9 mouse cellular contexts compared by ENCODE assay signal in genomic region chr3:115936734-115937599, GRCm38 (mm10). TPM values are rescaled to one million over a fixed set of nuclear protein-coding genes. Genes with fewer than 3 reads are reported as not detected.
DNase-seq lines count a peak whose midpoint lies in the region; ATAC-seq and TF ChIP-seq lines count a peak whose summit lies in the region.
"Had no signal": no experiment of that assay in that cellular context is flagged by ENCODE, and none has a peak within 500 bp of the region (broad histone marks: within the 10 kb centered on the region; RNA-seq: fewer than 3 reads in every experiment).

No protein-coding gene starts in this region.

- no peak overlapping the region for H3K4me2 ChIP-seq in heart, embryonic 11.5 days
- H3K4me2 ChIP-seq: embryonic facial prominence, embryonic 12.5 days had no signal

- no peak overlapping the region for H3K4me3 ChIP-seq in heart, embryonic 11.5 days (ENCODE audit: low read depth, low read length)
- no peak overlapping the region for H3K4me3 ChIP-seq in thymus, adult 2 months (ENCODE audit: control insufficient read depth, insufficient read depth, low read length)
- H3K4me3 ChIP-seq: embryonic facial prominence, embryonic 12.5 days had no signal

- peaks cover 2% of the 10 kb centered on the region; the same call in 1 of the 2 replicates for H3K36me3 ChIP-seq in heart, embryonic 11.5 days (ENCODE audit: control insufficient read depth, insufficient read depth, low read length)
- no peaks in the 10 kb centered on the region for H3K36me3 ChIP-seq in thymus, adult 2 months (ENCODE audit: control insufficient read depth, insufficient read depth, low read length)

- no peak for TF ChIP-seq CTCF in thymus, adult 2 months (IDR thresholded peaks at IDR 0.05; ENCODE audit: borderline replicate concordance, control insufficient read depth, extremely low read depth, insufficient read depth, low read length, poor library complexity)

- no peaks in the 10 kb centered on the region for H3K27me3 ChIP-seq in heart, embryonic 11.5 days (ENCODE audit: control insufficient read depth, insufficient read depth, low read length)
- no peaks in the 10 kb centered on the region for H3K27me3 ChIP-seq in thymus, adult 2 months (ENCODE audit: control insufficient read depth, insufficient read depth, low read length)
- H3K27me3 ChIP-seq: embryonic facial prominence, embryonic 12.5 days had no signal

- no peaks in the 10 kb centered on the region for H3K4me1 ChIP-seq in heart, embryonic 11.5 days (ENCODE audit: control insufficient read depth, insufficient read depth, low read length)
- H3K4me1 ChIP-seq in thymus, adult 2 months (replicated peaks; ENCODE audit: control insufficient read depth, insufficient read depth, low read length), result peaks cover 4% of the 10 kb centered on the region
- H3K4me1 ChIP-seq: embryonic facial prominence, embryonic 12.5 days had no signal

- H3K9me3 ChIP-seq in heart, embryonic 11.5 days (replicated peaks; ENCODE audit: control insufficient read depth, low read length), result no peaks in the 10 kb centered on the region
- H3K9me3 ChIP-seq: embryonic facial prominence, embryonic 12.5 days had no signal

- WGBS in heart, embryonic 11.5 days (ENCODE audit: insufficient replicate concordance), result 53% methylated on average over 4 of the region's 4 CpGs
- 61% methylated on average over 4 of the region's 4 CpGs for WGBS in thymus, adult 2 months

- H3K27ac ChIP-seq in heart, embryonic 11.5 days (ENCODE audit: low read depth, low read length), result no peak overlapping the region
- no peak overlapping the region for H3K27ac ChIP-seq in thymus, adult 2 months (ENCODE audit: control insufficient read depth, insufficient read depth, low read length)
- H3K27ac ChIP-seq: embryonic facial prominence, embryonic 12.5 days had no signal

- peak; percentile 90 for DNase-seq in heart, adult 11 months
- DNase-seq in A20 (ENCODE audit: low read depth, low spot score) (peak; percentile 72), ZHBTc4 (ENCODE audit: low read depth, low spot score) (peak; percentile 85)
- DNase-seq in embryo, embryonic 11 days, result peak; percentile 58
- DNase-seq in kidney, adult 9 months, result peak; percentile 64
- peak; percentile 79 for DNase-seq in thymus, adult 2 months

- no peak for ATAC-seq in heart, embryonic 11.5 days (replicated peaks; ENCODE audit: insufficient number of reproducible peaks, low FRiP score, low TSS enrichment)
- peak; percentile 92 for ATAC-seq in megakaryocyte progenitor cell, adult 5-6 weeks (replicated peaks; ENCODE audit: poor library complexity)

- H3K9ac ChIP-seq in heart, embryonic 11.5 days (ENCODE audit: low read depth, low read length), result no peak overlapping the region
- H3K9ac ChIP-seq: embryonic facial prominence, embryonic 12.5 days had no signal

- TF ChIP-seq POLR2A in thymus, adult 2 months (IDR thresholded peaks at IDR 0.05; ENCODE audit: control insufficient read depth, extremely low read depth, insufficient read depth, low read length, poor library complexity), result no peak

RNA-seq across cellular contexts. Expression of gene Dph5, which starts 49.3 kb away (rescaled TPM):
- polyA plus RNA-seq in heart, embryonic 11.5 days (2014; fragmentation: Nextera tagmentation; extraction: Ambion mirVana), result 20.0 and 22.0 TPM in 2 replicates
- 34.0 and 51.8 TPM in 2 replicates for total RNA-seq in megakaryocyte progenitor cell, adult 5-6 weeks (2015)
- total RNA-seq in megakaryocyte progenitor cell, adult 5-6 weeks (2017), result 60.9 and 69.0 TPM in 2 replicates
- polyA plus RNA-seq in thymus, adult 2 months (2012; rRNA removed), result 8.5 and 9.4 TPM in 2 replicates
